Mouse (Mus musculus) G1E (cell line): ENCODE data around the gene Trim27. TPM values are rescaled to one million over a fixed set of nuclear protein-coding genes. Genes with fewer than 3 reads are reported as not detected.

Experiments
- ATAC-seq: 2 replicates; pipeline ENCODE4 v1.8.0; 2016; ENCODE audit warnings: mild to moderate bottlenecking; ENCODE audit not compliant: insufficient number of reproducible peaks, poor library complexity, low FRiP score, severe bottlenecking; ENCODE audit errors: extremely low read depth
- DNase-seq: peaks from one replicate; pipeline ENCODE4 v3.0.0; 2012; ENCODE audit warnings: low spot score
- H3K27me3 ChIP-seq: 2 replicates; pipeline ENCODE4 v1.6.1; 2012; ENCODE audit warnings: mild to moderate bottlenecking, low read length, inconsistent platforms; ENCODE audit not compliant: insufficient read depth
- H3K36me3 ChIP-seq: replicated peaks from 2 replicates; pipeline ENCODE3; 2012; ENCODE audit warnings: mild to moderate bottlenecking, inconsistent platforms
- H3K4me1 ChIP-seq: 2 replicates; pipeline ENCODE4 v1.6.1; 2012; ENCODE audit warnings: low read depth, low read length, inconsistent platforms, mixed read lengths; ENCODE audit not compliant: insufficient read depth
- H3K4me3 ChIP-seq: 2 replicates; pipeline ENCODE4 v1.5.1; 2012; ENCODE audit warnings: low read depth, mild to moderate bottlenecking, inconsistent platforms, low read length, moderate library complexity, mixed read lengths
- H3K9me3 ChIP-seq: replicated peaks from 2 replicates; pipeline ENCODE4 v1.6.1; 2012; ENCODE audit warnings: inconsistent platforms
- CTCF ChIP-seq: IDR thresholded peaks from 2 replicates; pipeline ENCODE4 v1.5.1; 2012; ENCODE audit warnings: low read depth, low read length, inconsistent platforms, mixed read lengths
- GATA1 ChIP-seq: IDR thresholded peaks from 2 replicates; pipeline ENCODE4 v1.6.1; 2012; ENCODE audit warnings: borderline replicate concordance, low read length, inconsistent platforms, mixed read lengths
- GATA2 ChIP-seq: IDR thresholded peaks from 2 replicates; pipeline ENCODE4 v1.6.1; 2012; ENCODE audit warnings: low read depth, low read length, inconsistent platforms, borderline replicate concordance
- POLR2AphosphoS5 ChIP-seq: IDR thresholded peaks from 2 replicates; pipeline ENCODE4 v1.6.1; 2012; ENCODE audit warnings: low read depth, low read length, inconsistent platforms; ENCODE audit not compliant: insufficient replicate concordance
- TAL1 ChIP-seq: conservative IDR thresholded peaks from 2 replicates; pipeline ENCODE4 v1.6.1; 2012; ENCODE audit warnings: low read depth, low read length, inconsistent platforms, mixed read lengths
- polyA plus RNA-seq: library from polyadenylated mRNA; stranded (reverse); fragments of >175 nt; gene quantifications from 2 replicates; pipeline ENCODE4 v1.2.3, GENCODE M21; 2012
- total RNA-seq, 2 experiments: library from RNA; stranded (forward) in 1 of 2; stranded (reverse) in 1 of 2; fragments of 200-1000 nt in 1 of 2; fragments of >200 nt in 1 of 2; fragmentation: Nextera tagmentation in 1 of 2; gene quantifications; 2 replicates each; pipeline ENCODE4 v1.2.3; 2014 to 2017

Gene Trim27
- total RNA-seq (2014; fragmentation: Nextera tagmentation): 91.5 and 93.2 TPM in 2 replicates
- total RNA-seq (2017): 173 and 196 TPM in 2 replicates
- 139 and 188 TPM in 2 replicates for polyA plus RNA-seq

GRCm38 (mm10) chr13:21179367-21179723 is at the start of gene Trim27:
Gene Trim27, plus strand, starts transcription at chr13:21179445.
- peaks cover 59% of the 10 kb centered on the region for H3K4me1 ChIP-seq
- H3K4me3 ChIP-seq: peak within 1 kb of the TSS; percentile 100
- ATAC-seq (peak; percentile 61), DNase-seq (peak; percentile 66)
- TF ChIP-seq GATA2 (no peak), GATA1 (no peak), POLR2AphosphoS5 (no peak), CTCF (no peak), TAL1 (no peak)
- no peaks in the 10 kb centered on the region for H3K27me3 ChIP-seq
- H3K9me3 ChIP-seq: no peaks in the 10 kb centered on the region
- peaks cover 35% of the 10 kb centered on the region for H3K36me3 ChIP-seq

DNA sequence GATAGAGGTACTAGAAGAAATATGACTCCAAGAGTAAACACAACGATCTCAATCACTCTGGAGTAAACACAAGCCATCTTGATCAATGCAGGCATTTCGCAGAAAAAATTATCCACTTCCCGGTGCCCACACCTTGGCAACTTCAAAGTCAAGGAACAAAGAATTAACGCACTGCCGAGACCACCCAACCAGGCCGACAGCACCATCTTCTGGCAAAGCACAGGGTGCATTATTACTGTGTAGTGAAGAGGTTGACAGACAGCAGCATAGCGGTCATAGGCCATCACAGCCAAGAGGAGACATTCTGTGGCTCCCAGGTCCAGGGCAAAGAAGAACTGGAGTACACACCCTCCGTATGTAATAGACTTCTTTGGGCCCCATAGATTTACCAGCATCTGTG is 36.8 kb upstream of the Trim27 start:
- DNase-seq: no peak
- Histone ChIP-seq H3K9me3 (no peaks in the 10 kb centered on the region), H3K4me1 (peaks cover 6% of the 10 kb centered on the region; the same call in 1 of the 2 replicates), H3K4me3 (no peak overlapping the region), H3K27me3 (no peaks in the 10 kb centered on the region), H3K36me3 (no peaks in the 10 kb centered on the region)
- no peak for TF ChIP-seq TAL1
- TF ChIP-seq GATA1: no peak
- TF ChIP-seq CTCF: peak; percentile 9; the same call in 1 of the 2 replicates
- ATAC-seq: no peak

- H3K4me1 ChIP-seq: peaks cover 6% of the 10 kb centered on the region; the same call in 1 of the 2 replicates
- H3K4me3 ChIP-seq: no peak within 1 kb of the TSS
- peaks cover 5% of the 10 kb centered on the region; the same call in 1 of the 2 replicates for H3K27me3 ChIP-seq
- no peaks in the 10 kb centered on the region for H3K36me3 ChIP-seq
- ATAC-seq: no peak
- DNase-seq: no peak
- TF ChIP-seq GATA2 (no peak), GATA1 (no peak), TAL1 (no peak), POLR2AphosphoS5 (no peak), CTCF (no peak)
- no peaks in the 10 kb centered on the region for H3K9me3 ChIP-seq
These were observed 33.5 kb upstream of the Trim27 start, which contains the start of gene Olfr1368 for GRCm38 (mm10) chr13:21145767-21146166. Gene Olfr1368, minus strand, starts transcription at chr13:21145867.

GRCm38 (mm10) chr13:21155888-21156287 is 23.4 kb upstream of the Trim27 start:
- TF ChIP-seq GATA2 (no peak), GATA1 (no peak), CTCF (no peak), TAL1 (no peak), POLR2AphosphoS5 (no peak)
- no peak overlapping the region for H3K4me3 ChIP-seq
- no peak for ATAC-seq

DNA sequence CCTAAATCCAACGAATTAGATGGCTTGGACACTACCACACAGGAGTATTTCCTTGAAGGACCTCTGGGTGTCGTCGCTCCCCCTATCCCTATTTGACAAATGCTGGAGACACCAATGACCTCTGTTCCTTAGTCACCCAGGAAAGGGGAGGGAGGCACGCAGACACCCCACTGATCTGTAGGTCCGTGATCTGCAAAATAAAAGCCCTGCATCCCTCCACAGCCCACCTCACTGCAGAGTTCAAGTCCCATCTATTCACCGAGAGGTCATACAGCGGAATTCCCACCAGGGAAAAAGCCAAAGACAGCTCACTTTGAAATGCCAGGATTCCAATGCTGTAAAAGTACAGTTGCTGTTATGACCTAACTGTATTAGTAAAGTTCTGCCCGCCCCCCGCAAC is 21.2 kb upstream of the Trim27 start:
- H3K9me3 ChIP-seq: no peaks in the 10 kb centered on the region
- TF ChIP-seq TAL1 (no peak), POLR2AphosphoS5 (no peak), GATA2 (no peak), GATA1 (no peak), CTCF (no peak)
- peaks cover 29% of the 10 kb centered on the region for H3K27me3 ChIP-seq
- H3K36me3 ChIP-seq: no peaks in the 10 kb centered on the region
- ATAC-seq (no peak), DNase-seq (no peak)
- H3K4me3 ChIP-seq: no peak overlapping the region
- H3K4me1 ChIP-seq: peaks cover 35% of the 10 kb centered on the region

More at GRCm38 (mm10) chr13:21155888-21156287, 23.4 kb upstream of the Trim27 start:
- peaks cover 26% of the 10 kb centered on the region for H3K4me1 ChIP-seq
- no peak for DNase-seq
- no peaks in the 10 kb centered on the region for H3K9me3 ChIP-seq
- H3K36me3 ChIP-seq: no peaks in the 10 kb centered on the region
- peaks cover 33% of the 10 kb centered on the region for H3K27me3 ChIP-seq

- Histone ChIP-seq H3K4me1 (peaks cover 39% of the 10 kb centered on the region), H3K27me3 (peaks cover 29% of the 10 kb centered on the region), H3K9me3 (no peaks in the 10 kb centered on the region), H3K36me3 (no peaks in the 10 kb centered on the region), H3K4me3 (peak overlapping the region; percentile 66)
- DNase-seq (peak; percentile 37), ATAC-seq (peak; percentile 52; the same call in 1 of the 2 replicates)
- TF ChIP-seq GATA1 (no peak), TAL1 (no peak), CTCF (peak; percentile 47; the same call in 1 of the 2 replicates)
These were observed 20.3 kb upstream of the Trim27 start for GRCm38 (mm10) chr13:21158785-21159474.
